Mouse (Mus musculus) mouse trophoblast stem cell (cell line): Measurements from ENCODE around the gene Dgki.

ENCODE experiments used
- in situ Hi-C, 2 experiments: fragments of 300-500 bp; cut with MseI, MboI; formaldehyde crosslinking; loops; 2 replicates in 1 of 2; 3 replicates in 1 of 2; pipeline ENCODE4 v1.15.1; 2025

Dgki gene

DNA sequence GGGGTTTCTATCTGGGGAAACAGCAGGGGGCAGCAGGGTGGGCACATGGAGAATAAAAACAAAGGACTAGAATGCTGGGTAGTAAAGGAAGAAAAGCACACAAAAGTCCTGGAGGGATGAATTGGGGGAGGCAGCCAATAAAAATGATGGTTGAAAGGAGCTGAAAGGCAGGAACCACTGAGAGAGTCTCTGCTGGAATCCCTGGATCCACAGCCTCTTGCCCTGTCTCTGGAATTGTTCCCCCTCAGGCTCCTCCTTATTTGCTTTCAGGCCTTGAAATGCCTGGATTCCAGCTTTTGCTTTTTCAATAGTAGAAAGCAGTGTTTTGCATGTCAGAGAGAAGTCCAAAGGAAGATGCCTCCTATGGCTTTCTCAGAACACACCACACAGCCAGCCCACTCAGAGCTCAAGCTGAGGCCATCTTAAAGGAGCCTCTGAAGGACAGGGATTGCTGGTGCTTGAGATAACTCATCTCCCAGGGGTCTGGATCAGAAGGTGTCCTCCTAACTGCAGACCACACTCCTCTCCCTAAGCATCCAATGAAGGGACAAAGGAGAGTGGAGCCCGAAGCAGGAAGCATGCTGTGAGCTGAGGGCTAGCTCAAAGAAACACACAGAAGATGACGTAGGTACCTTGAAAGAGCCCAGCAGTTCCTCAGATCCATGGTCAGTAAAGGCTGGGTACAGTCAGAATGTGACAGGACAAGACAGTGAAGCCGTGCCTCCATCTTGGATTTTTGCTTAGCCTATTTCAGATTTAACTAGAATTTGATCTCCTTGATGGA is 441.5 kb downstream of the Dgki start:
- in situ Hi-C loops, result no loop called here

DNA sequence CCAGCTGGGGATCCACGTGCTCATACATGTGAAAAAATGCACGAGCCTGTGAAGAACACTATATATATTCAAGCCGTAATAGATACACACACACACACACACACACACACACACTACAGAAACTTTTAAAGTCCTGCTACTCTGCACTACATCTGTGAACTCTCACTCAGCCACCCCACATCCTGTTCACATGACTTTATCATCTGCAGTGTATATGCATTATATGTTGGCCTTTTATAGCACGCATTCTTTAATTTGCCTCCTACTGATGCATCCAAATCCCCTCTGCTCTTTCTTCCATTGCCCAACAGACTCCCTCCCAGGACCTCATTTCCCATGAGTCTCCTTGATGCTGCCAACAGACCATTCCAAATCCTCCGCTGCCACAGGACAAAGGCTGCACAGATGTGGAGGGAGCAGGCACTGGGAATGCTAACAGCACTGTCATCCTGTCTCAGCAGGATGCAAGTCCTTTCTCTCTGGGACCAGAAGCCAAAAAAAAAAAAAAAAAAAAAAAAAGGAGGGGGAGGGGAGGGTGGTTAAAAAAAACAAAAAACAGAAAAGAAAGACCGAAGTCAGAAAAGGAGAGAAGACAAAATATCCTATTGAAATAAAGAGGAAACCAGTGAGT is 442.2 kb downstream of the Dgki start:
- in situ Hi-C loops, result no loop called here

DNA sequence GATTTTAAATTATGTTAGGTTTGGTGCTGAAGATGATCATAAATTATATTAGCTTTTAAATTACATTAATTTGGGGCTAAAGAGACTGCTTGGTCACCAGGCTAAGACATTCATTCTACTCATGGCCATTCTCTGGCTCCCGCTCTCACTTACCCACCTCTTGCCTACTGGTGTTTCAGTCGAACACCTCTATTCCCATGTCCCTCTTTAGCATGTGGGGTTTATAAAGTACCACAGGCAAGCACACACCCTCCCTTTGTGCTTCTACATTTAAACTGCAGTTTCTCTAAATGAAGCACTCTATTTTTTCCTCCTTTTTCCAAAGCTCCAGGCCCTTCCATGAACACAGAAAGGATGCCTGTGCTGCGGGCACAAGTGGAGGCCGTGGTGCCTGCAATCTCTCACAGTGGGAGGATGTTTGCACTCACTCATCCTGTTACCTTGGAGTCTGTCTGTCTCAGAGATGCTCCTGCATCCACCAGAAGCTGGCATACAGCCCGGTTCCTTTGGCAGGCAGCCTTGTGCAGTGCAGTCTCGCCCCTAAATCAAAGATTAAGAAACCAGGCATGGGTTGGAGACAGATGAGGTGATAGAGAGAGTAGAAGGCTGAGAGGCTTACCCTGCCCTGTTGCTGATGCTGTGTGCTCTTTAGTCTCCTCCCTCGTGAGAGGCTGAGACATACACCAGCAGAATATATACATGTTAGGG is 449.4 kb downstream of the Dgki start:
- in situ Hi-C loops, result no loop called here

DNA sequence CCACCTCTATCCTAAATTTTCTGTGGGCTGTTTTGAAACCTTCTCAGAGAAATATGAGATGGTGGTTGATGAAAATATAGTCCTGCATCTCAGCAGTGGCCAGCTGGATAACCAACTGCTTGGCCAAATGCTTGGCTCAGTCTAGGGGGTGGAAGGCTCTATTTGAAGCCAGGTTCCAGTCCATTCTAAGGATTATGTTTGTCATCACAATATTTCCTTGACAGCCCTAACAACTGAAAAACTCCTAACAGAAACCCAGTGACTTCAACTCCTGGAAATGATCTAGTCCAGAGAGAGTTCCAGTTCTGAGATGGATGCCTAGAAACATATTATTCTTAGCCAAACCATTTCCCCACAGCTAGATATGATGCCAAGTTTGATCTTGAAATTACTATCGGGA is 454.7 kb downstream of the Dgki start:
- in situ Hi-C loops, result no loop called here

DNA sequence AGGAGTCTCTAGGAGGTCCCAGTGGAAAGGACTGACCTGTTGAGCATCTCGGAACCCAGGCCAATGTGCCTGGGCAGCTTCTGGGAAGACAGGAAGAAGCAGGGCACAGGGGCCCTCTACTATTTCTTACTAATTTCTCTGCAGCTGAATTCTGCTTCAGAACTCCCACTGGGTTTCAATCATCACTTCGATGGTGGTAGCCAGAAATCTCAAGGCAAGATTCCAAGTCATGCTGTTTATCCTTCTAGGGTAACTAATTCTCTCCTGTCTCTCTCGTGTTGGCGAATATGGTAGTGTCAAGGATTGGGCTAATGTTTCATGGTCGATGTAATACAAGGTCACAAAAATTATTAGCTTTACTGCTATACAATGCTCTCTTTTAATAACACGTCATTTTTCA is 455.7 kb downstream of the Dgki start:
- in situ Hi-C loops, result no loop called here

DNA sequence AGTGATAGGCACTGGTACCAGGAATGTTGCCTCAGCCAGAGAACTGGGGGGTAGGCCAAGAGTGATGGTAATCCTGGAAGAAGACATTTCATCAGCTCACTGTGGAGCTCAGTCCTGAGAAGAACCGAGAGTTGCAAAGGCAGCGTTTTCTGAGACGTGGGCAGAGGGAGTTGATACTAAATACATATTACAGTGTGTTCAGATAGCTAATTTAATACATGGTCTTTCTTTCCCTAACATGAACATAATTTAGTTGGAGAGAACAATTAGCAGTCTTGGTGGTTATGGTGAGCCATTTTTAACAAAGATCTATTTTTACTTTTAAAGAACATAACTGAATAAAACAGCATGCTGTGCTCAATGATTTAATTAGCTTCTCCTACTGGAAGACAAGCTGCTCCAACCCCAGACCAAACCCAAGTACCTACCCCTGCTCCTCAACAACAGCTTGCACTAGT is 456.9 kb downstream of the Dgki start:
- in situ Hi-C loops, result no loop called here

DNA sequence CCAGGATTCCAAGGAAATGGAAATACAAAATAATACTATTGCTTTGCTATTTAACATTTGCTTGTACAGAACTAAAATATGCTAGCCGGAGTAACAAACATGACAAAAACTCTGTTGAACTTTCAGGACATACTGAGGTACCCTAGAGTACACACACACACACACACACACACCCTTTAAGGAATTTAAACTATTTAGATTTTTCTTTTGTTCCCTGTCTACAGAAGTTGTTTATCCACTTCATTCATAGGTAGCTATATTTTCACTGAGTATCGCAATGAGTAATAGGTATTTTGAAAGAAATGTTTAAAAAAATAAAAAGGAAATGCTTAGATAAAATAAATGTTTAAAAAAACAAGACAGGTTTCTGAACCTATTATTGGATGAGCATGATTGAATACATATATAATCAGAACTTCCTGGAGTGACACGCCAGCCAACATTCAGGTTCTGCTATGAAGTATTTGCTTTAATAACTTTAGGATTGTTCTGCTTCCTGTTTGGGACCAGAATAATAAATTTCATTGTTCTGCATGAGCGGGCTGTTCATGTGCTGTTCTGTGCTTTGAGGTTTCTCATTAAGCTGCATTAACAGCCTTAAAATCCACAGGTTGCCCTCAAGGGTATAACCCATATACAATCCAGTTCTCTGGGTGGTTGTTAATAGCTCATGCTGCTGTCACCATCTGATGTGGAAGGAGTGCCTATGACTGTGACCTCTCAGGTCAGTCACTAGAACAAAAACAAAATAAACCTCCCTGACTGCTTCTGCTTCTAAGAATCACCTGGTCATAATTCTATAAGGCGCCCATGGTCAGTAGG is 457.7 kb downstream of the Dgki start:
- in situ Hi-C loops, result no loop called here

- in situ Hi-C loops, result no loop called here
Measured at GRCm38 (mm10) chr6:36841701-36842100, 458.3 kb downstream of the Dgki start.

DNA sequence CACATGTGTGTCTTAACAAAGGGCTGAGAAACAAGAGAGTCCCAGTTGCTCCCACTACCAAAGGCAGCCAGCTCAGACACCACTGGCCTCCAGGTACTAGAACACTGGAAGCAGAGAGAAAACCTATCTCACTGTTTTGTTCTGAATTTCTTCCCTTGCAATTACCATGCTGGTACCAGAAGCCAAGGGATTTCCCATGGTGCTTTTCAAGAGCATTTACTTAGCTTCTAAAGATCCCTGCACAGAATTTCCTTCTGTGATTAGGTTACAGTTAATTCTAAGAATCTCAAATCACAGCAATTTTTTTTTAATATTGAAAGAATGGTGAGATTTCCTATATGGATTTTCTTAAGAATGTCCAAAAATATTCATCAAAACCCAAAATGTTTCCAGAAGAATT is 458.8 kb downstream of the Dgki start:
- in situ Hi-C loops, result no loop called here

DNA sequence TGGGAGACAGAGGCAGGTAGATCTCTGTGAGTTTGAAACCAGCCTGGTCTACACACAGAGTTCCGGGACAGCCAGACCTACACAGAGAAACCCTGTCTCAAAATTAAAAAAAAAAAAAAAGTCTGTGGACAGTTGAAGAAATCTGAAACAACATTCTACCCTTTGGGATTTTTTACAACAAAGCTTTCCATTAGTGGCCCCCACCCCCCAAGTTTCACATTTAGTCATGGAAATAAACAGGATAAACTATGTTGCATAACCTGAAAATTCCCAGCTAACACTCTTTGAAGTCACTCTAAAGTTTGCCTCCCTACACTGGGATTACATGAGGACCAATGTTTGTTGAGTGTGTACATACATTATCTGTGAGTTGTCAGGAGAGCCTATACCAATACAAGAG is 461.2 kb downstream of the Dgki start:
- in situ Hi-C loops, result no loop called here

- in situ Hi-C loops, result no loop called here
Measured at GRCm38 (mm10) chr6:36835351-36835750, 464.6 kb downstream of the Dgki start.

DNA sequence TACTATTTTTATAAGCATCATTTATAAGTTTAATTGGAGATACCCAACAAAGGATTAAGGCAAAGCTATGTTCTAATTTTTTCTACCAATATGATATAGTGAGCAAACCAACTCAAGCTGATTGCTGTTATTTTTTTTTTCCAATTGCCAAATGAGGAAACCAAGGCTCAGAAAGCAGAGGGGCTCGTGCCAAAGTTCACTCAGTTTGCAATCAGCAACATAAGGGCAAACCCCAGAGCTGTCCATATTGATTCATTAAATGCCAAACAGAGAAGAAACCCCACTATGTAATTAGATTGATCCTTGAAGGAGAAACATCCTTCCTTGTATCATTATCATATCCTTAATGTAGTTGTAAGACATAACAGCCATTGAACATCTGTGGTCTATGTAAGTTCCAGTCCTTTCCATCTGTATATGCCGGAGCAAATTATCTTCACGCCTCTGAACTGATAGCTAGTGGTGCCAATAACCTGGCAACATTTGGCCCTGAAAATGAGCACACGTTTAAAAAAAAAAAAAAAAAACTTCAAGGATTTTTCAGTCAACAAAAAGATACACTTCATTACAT is 465.2 kb downstream of the Dgki start:
- in situ Hi-C loops, result no loop called here

DNA sequence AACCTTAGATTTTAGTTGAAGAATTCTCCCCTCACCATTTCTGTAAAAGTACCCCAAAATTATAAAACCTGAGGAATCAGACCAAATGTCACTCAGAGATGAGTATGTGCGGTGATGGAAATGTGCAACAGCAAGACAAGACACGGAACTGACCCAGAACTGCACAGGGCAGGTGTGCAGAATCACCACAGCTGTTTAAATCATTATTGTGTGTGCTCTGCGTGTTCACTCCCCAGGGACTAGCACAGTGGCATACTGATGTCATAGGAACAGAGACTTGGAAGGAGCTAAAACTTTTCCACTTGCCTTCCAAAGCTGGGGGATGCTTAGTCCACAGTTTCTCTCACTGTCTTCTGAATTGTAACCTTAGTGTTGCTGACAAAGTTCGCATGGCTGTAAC is 467.3 kb downstream of the Dgki start:
- in situ Hi-C loops, result no loop called here

DNA sequence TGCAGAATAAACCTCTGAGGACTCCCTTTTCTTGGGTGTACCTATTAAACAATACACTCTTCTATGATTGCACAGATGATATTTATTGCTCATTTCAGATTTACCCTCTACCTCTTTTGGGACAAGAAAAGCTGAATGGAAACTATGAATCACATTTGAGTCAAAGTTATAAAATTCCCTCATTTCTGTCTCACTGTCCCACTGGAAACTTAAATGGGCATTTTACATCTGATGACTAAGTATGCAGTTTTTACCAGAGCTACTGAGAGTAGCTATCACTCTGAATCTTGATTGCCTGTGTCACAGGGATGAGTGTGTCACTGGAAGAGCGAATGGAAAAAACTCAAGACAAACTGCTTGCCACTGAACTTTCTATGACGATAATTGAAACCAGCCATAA is 467.8 kb downstream of the Dgki start:
- in situ Hi-C loops, result no loop called here

DNA sequence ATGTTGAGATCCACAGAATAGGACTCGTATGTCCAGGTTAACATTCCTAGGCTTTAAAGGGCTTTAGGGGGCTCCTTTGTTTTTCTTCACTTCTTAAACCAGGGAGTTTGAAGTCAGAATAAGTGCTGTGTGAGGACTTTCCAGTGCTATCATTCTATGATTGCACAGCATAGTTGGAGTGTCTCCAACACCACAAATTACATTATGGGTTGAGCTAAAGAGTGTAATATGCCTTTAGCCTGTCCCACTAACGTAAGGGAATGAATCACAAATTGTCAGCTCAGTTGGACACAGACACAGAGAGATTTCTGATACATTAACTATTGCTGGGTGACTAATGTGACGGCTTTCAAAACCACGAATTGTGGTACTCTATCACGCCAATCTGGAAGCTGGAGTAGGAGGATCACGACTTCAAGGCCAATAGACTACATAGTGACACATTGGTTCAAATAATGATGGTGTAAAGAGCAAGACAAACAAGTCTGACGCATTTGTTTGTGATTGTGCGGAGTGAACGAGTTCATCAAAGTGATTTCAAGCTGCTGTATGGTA is 469.5 kb downstream of the Dgki start:
- in situ Hi-C loops, result no loop called here

GRCm38 (mm10) chr6:36819784-36820050 is 480.3 kb downstream of the Dgki start:
- in situ Hi-C loops, result no loop called here

GRCm38 (mm10) chr6:36819019-36819783 is 480.8 kb downstream of the Dgki start:
- in situ Hi-C loops, result no loop called here

DNA sequence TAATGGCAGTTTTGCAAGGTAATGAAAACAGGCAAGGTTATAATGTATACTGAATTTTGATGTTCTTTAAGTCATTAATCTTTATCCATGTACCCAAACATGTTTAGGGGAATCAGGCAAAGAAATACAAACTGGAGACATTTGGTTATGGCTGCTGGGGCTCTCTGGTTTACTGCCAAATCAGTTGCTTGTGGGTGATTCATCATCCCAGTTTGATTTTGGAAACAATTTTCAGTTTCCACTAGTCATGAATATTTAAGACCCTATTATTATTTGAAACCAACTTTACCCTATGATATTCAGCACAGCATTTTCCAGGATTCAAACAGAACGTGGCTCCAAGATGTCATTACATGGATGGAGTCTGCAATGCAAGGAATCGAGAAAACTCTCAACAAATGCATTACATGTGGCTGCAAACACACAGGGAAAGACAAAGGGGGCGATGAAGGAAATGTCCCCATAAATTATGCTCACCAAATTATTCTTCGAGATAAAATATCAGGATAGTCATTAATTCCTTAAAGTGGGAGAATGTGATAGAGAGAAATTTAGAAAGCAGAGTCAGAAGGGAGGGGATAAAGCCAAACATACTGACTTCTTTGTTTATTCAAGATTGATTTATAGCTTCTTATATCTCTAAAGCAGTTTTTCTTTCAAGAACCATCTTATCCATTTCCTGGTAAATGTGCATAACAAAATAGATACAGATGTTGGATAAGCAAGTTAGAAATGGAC is 481.5 kb downstream of the Dgki start:
- in situ Hi-C loops, result no loop called here

GRCm38 (mm10) chr6:36816666-36817065 is 483.3 kb downstream of the Dgki start:
- in situ Hi-C loops, result no loop called here

DNA sequence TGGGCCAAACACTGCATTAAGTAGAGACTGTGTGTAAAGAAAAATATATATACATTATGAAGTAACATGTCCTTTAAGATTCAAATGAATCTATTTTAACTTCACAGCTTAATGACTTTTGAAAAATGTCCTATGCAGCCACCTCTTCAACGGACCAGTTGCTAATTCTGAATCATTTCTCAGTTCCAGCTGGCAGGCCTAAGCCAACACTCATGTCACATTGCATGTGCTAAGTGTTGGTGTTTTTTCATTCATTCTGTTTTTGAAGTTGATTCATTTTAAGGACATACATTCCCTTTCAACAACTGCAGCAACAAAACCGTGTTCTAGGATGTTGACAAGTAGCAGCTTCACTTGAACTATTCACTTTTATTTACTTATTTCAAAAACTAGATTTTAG is 484.0 kb downstream of the Dgki start:
- in situ Hi-C loops, result no loop called here
